In the genomic region with DNA sequence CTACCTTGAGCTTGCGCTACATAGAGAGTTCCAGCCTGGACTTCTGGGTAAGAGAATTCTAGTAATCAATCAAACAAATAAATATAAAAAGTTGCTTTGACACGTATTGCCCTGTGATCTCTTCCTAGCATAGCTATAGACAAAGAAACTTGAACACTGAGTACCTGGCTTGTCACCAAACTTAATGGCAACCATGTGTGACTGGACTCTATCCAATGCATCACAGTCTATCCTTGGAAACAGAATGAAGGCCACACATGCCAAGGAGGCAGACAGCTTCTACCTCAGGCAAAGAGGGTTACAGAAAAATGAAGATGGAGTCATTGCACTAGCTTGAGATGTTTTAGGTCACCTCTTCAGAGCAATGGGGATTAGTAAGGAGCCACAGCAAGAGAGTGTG, we compare ENCODE assay signal across 27 mouse cellular contexts.
DNase-seq lines count a peak whose midpoint lies in the region; ATAC-seq lines count a peak whose summit lies in the region.
"Had no signal": no experiment of that assay in that cellular context is flagged by ENCODE, and none has a peak within 500 bp of the region (broad histone marks: within the 10 kb centered on the region; RNA-seq: fewer than 3 reads in every experiment).

No protein-coding gene starts in this region.

- no peak for ATAC-seq in embryonic facial prominence, embryonic 15.5 days (ENCODE audit: insufficient number of reproducible peaks, low FRiP score, low TSS enrichment, low read depth)
- ATAC-seq in kidney, embryonic 14.5 days (ENCODE audit: low FRiP score, low TSS enrichment) = no peak
- ATAC-seq: activated CD4-positive, CD25-positive, alpha-beta regulatory T cell, adult 4 months; CD4-positive, CD25-positive, alpha-beta regulatory T cell, adult 4 months; forebrain, embryonic 15.5 days; hindbrain, embryonic 16.5 days; intestine, embryonic 15.5 days had no signal

- peak overlapping the region; percentile 69 for H3K27ac ChIP-seq in embryonic facial prominence, embryonic 15.5 days (replicated peaks)
- no peak overlapping the region for H3K27ac ChIP-seq in embryonic facial prominence, embryonic 10.5 days (replicated peaks)
- H3K27ac ChIP-seq in kidney, embryonic 14.5 days (ENCODE audit: low read depth, low read length) = no peak overlapping the region
- H3K27ac ChIP-seq: forebrain, embryonic 12.5 days; forebrain, embryonic 15.5 days; heart, embryonic 15.5 days; hindbrain, embryonic 10.5 days; hindbrain, embryonic 13.5 days; intestine, embryonic 15.5 days had no signal

- WGBS in embryonic facial prominence, embryonic 15.5 days = 70% methylated on average over 2 of the region's 2 CpGs
- 84% methylated on average over 2 of the region's 2 CpGs for WGBS in embryonic facial prominence, embryonic 10.5 days
- 87% methylated on average over 2 of the region's 2 CpGs for WGBS in kidney, embryonic 14.5 days

- no peak overlapping the region for H3K4me2 ChIP-seq in embryonic facial prominence, embryonic 15.5 days (replicated peaks)
- no peak overlapping the region for H3K4me2 ChIP-seq in kidney, embryonic 14.5 days (replicated peaks; ENCODE audit: low read depth, low read length)
- H3K4me2 ChIP-seq: forebrain, embryonic 12.5 days; forebrain, embryonic 15.5 days; heart, embryonic 11.5 days; heart, embryonic 15.5 days; hindbrain, embryonic 13.5 days; intestine, embryonic 15.5 days had no signal

- H3K4me3 ChIP-seq in embryonic facial prominence, embryonic 15.5 days (replicated peaks) = no peak overlapping the region
- H3K4me3 ChIP-seq in embryonic facial prominence, embryonic 10.5 days = no peak overlapping the region
- H3K4me3 ChIP-seq in kidney, embryonic 14.5 days (ENCODE audit: low read length) = no peak overlapping the region
- H3K4me3 ChIP-seq: forebrain, embryonic 12.5 days; forebrain, embryonic 15.5 days; heart, embryonic 15.5 days; hindbrain, embryonic 10.5 days; hindbrain, embryonic 13.5 days; intestine, embryonic 15.5 days had no signal

- H3K9ac ChIP-seq in embryonic facial prominence, embryonic 15.5 days = no peak overlapping the region
- no peak overlapping the region for H3K9ac ChIP-seq in kidney, embryonic 14.5 days (ENCODE audit: low read depth, low read length)
- H3K9ac ChIP-seq: forebrain, embryonic 12.5 days; forebrain, embryonic 15.5 days; heart, embryonic 15.5 days; hindbrain, embryonic 13.5 days; intestine, embryonic 15.5 days had no signal

- no peak for DNase-seq in embryonic facial prominence, embryonic 10.5 days (ENCODE audit: low spot score)
- peak; percentile 56 for DNase-seq in 3T3-L1 (ENCODE audit: low read depth, low spot score)
- peak; percentile 25 for DNase-seq in fat pad, adult 2 months (ENCODE audit: extremely low read depth, low read depth, low spot score)
- no peak for DNase-seq in left cerebral cortex, adult 8-10 months (ENCODE audit: low spot score in 2 of 2)
- DNase-seq: adrenal gland, adult 8-10 months; adrenal gland, postnatal 25 days; cerebellum, adult 11-12 months; cerebellum, adult 9-10 months; cerebellum, postnatal 25 days; embryo, embryonic 11 days; gastrocnemius, postnatal 10 days; gastrocnemius, postnatal 36 days; heart, postnatal 10 days; heart, postnatal 36 days; kidney, adult 18-20 months had no signal

- H3K9me3 ChIP-seq in embryonic facial prominence, embryonic 15.5 days (replicated peaks) = no peaks in the 10 kb centered on the region
- H3K9me3 ChIP-seq in embryonic facial prominence, embryonic 10.5 days = no peaks in the 10 kb centered on the region
- no peaks in the 10 kb centered on the region for H3K9me3 ChIP-seq in kidney, embryonic 14.5 days (ENCODE audit: control insufficient read depth, low read length)
- H3K9me3 ChIP-seq: forebrain, embryonic 12.5 days; forebrain, embryonic 15.5 days; heart, embryonic 15.5 days; hindbrain, embryonic 10.5 days; hindbrain, embryonic 13.5 days; intestine, embryonic 15.5 days had no signal

- no peaks in the 10 kb centered on the region for H3K36me3 ChIP-seq in embryonic facial prominence, embryonic 15.5 days
- no peaks in the 10 kb centered on the region for H3K36me3 ChIP-seq in embryonic facial prominence, embryonic 10.5 days (replicated peaks)
- no peaks in the 10 kb centered on the region for H3K36me3 ChIP-seq in kidney, embryonic 14.5 days (ENCODE audit: control insufficient read depth, insufficient read depth, low read length)
- H3K36me3 ChIP-seq: forebrain, embryonic 12.5 days; forebrain, embryonic 15.5 days; heart, embryonic 15.5 days; hindbrain, embryonic 10.5 days; hindbrain, embryonic 13.5 days; intestine, embryonic 15.5 days had no signal

- H3K4me1 ChIP-seq in embryonic facial prominence, embryonic 15.5 days = peaks cover 32% of the 10 kb centered on the region
- H3K4me1 ChIP-seq in embryonic facial prominence, embryonic 10.5 days = peaks cover 8% of the 10 kb centered on the region
- H3K4me1 ChIP-seq in kidney, embryonic 14.5 days (ENCODE audit: control insufficient read depth, insufficient read depth, low read length) = peaks cover under 1% of the 10 kb centered on the region; the same call in 1 of the 2 replicates
- H3K4me1 ChIP-seq: forebrain, embryonic 12.5 days; heart, embryonic 15.5 days; hindbrain, embryonic 10.5 days; hindbrain, embryonic 13.5 days; intestine, embryonic 15.5 days had no signal

- no peaks in the 10 kb centered on the region for H3K27me3 ChIP-seq in embryonic facial prominence, embryonic 15.5 days
- H3K27me3 ChIP-seq in embryonic facial prominence, embryonic 10.5 days (replicated peaks; ENCODE audit: low read depth, poor library complexity, severe bottlenecking) = no peaks in the 10 kb centered on the region
- H3K27me3 ChIP-seq in kidney, embryonic 14.5 days (ENCODE audit: control insufficient read depth, insufficient read depth, low read length) = no peaks in the 10 kb centered on the region
- H3K27me3 ChIP-seq: forebrain, embryonic 12.5 days; forebrain, embryonic 15.5 days; heart, embryonic 15.5 days; hindbrain, embryonic 13.5 days; intestine, embryonic 15.5 days had no signal

Comparison
In these comparisons a context has a peak if more than half of its experiments do, and no peak if none do; other contexts are left out.
1. DNase-seq: peak in 3T3-L1 (single experiment) and fat pad, adult 2 months (single experiment); none in embryonic facial prominence, embryonic 10.5 days (single experiment) and left cerebral cortex, adult 8-10 months (0 of 2).